Mouse (Mus musculus): Measurements from ENCODE around the gene Nfatc2.

DNA sequence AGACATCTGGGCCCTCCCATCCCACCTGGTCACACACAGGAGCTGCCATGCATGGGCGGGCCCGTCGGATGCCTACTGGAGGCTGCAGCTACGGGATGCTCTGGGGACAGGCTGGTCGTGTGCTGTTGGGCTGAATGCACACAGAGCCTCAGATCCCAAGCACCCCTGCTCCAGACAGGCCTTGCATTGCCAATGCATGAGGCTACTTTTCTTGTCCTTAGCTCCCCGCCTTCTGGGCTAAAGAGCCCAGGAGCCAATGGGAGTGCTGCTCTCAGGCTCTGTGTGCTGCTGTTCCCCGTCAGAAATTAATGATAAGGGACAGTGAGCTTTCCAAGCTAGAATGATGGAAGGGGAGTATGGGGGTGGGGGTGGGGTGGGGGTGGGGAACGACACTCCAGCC, 17.0 kb downstream of the Nfatc2 start:
- TF ChIP-seq POLR2A (IDR thresholded peaks at IDR 0.05; ENCODE audit: control insufficient read depth, extremely low read depth, insufficient read depth, low read length, poor library complexity) (no peak), CTCF (IDR thresholded peaks at IDR 0.05; ENCODE audit: borderline replicate concordance, control insufficient read depth, extremely low read depth, insufficient read depth, low read length, poor library complexity) (no peak)
